Mouse (Mus musculus) liver, embryonic 12.5 days (tissue): ENCODE data around the gene Apbb1. TPM values are rescaled to one million over a fixed set of nuclear protein-coding genes. Genes with fewer than 3 reads are reported as not detected.

ENCODE experiments used
- ATAC-seq: fragments of 200-750 bp; cut with Nextera tagmentation; 2 replicates; pipeline ENCODE4 v1.8.0; 2017; ENCODE audit warnings: moderate number of reproducible peaks, mild to moderate bottlenecking, moderate library complexity
- H3K27ac ChIP-seq: fragments of 300-500 bp; sonication (generic); 2 replicates; pipeline ENCODE4 v1.5.1; 2016; ENCODE audit warnings: mild to moderate bottlenecking
- H3K27me3 ChIP-seq: fragments of 300-500 bp; sonication (generic); replicated peaks from 2 replicates; pipeline ENCODE4 v1.6.1; 2016; ENCODE audit warnings: mild to moderate bottlenecking, moderate library complexity
- H3K36me3 ChIP-seq: fragments of 300-500 bp; sonication (generic); 2 replicates; pipeline ENCODE4 v1.6.1; 2016; ENCODE audit warnings: mild to moderate bottlenecking, moderate library complexity
- H3K4me1 ChIP-seq: fragments of 300-500 bp; sonication (generic); 2 replicates; pipeline ENCODE4 v1.6.1; 2016
- H3K4me2 ChIP-seq: fragments of 300-500 bp; sonication (generic); 2 replicates; pipeline ENCODE4 v1.6.1; 2016; ENCODE audit warnings: mild to moderate bottlenecking, moderate library complexity
- H3K4me3 ChIP-seq: fragments of 300-500 bp; sonication (generic); 2 replicates; pipeline ENCODE4 v1.5.1; 2016; ENCODE audit warnings: mild to moderate bottlenecking, moderate library complexity
- H3K9ac ChIP-seq: fragments of 300-500 bp; sonication (generic); 2 replicates; pipeline ENCODE4 v1.6.1; 2016; ENCODE audit warnings: mild to moderate bottlenecking, moderate library complexity
- H3K9me3 ChIP-seq: fragments of 300-500 bp; sonication (generic); replicated peaks from 2 replicates; pipeline ENCODE4 v1.6.1; 2016; ENCODE audit warnings: mild to moderate bottlenecking, moderate library complexity
- WGBS: fragments of 180-500 bp; shearing (Covaris S2); methylation state at CpG from one replicate; pipeline ENCODE4 v1.1.7; 2016; ENCODE audit not compliant: insufficient replicate concordance; 5-methylcytosine and 5-hydroxymethylcytosine counted together
- polyA plus RNA-seq: library from polyadenylated mRNA; unstranded; fragments of >200 nt; fragmentation: Nextera tagmentation; extraction: Ambion mirVana; gene quantifications from 2 replicates; pipeline ENCODE4 v1.2.1, GENCODE M21; 2016

Gene Apbb1
- polyA plus RNA-seq, result 6.3 and 6.7 TPM in 2 replicates

DNA sequence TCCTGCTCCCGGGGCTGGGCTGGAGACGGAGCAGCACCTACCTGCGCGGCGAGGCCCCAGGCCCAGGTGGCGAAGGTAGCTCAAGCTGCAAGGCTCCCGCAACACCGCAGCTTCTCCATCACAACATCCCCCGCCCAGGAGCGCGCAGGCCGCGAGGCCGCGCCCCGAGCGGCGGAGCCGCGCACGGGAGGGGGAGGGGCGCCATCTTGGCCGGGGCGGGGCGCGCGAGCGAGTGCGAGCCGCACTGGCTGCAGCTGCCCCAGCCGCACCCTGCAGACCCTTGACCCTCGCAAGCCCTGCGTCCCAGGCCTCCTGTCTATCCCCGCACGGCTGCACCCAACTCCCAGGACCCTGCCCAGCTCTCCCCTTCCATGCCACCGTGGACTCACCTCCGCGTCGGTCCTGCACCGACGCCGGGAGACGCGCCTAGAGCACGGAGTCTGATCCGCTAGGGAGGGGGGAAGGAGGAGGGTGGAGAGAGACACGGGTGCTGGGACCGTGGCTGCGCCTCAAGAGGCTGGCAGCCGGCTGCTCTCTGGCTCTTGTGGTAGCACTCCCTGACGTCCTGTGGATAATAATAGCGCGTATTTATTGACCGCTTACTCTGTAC lies at the start of gene Apbb1:
Apbb1 (minus strand) TSS at position 560 of the 610 bp plus-strand sequence.
- WGBS, result under 1% methylated on average over 43 of the region's 54 CpGs
- peaks cover 36% of the 10 kb centered on the region for H3K27me3 ChIP-seq
- peak within 1 kb of the TSS; percentile 64 for H3K9ac ChIP-seq
- no peaks in the 10 kb centered on the region for H3K9me3 ChIP-seq
- H3K36me3 ChIP-seq, result no peaks in the 10 kb centered on the region
- peak within 1 kb of the TSS; percentile 89 for H3K4me2 ChIP-seq
- peaks cover 16% of the 10 kb centered on the region for H3K4me1 ChIP-seq
- peak; percentile 90 for ATAC-seq
- H3K27ac ChIP-seq, result 0 out of 2 replicates have a peak within 1 kb of the TSS, but pooled peaks have one; percentile 25
- peak within 1 kb of the TSS; percentile 67 for H3K4me3 ChIP-seq

DNA sequence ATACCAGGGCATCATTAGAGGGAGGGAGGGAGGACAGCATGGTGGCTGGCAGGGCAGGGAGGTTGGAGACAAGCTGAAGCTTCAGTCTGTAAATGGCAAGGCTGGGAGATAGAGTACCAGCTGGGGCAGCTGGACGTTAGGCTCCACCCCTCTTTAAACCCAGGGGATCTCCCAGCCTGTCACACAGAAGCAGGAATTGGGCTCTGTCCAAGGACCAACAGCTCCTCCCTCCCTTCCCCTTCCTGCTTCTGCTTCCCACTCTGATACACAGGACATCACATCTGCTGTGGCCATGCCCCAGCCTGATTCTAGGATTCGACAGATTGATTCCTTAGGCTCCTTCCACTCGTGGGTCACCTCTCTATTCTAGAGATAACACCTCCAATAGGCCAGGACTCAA lies 47.2 kb upstream of the Apbb1 start:
- H3K27me3 ChIP-seq, result peaks cover 12% of the 10 kb centered on the region
- no peak overlapping the region for H3K27ac ChIP-seq
- 18% methylated on average over 3 of the region's 3 CpGs for WGBS
- no peak overlapping the region for H3K9ac ChIP-seq
- H3K4me1 ChIP-seq, result peaks cover 8% of the 10 kb centered on the region
- ATAC-seq, result no peak
- H3K9me3 ChIP-seq, result no peaks in the 10 kb centered on the region
- peaks cover 8% of the 10 kb centered on the region; the same call in 1 of the 2 replicates for H3K36me3 ChIP-seq
- H3K4me3 ChIP-seq, result no peak overlapping the region
- H3K4me2 ChIP-seq, result no peak overlapping the region

DNA sequence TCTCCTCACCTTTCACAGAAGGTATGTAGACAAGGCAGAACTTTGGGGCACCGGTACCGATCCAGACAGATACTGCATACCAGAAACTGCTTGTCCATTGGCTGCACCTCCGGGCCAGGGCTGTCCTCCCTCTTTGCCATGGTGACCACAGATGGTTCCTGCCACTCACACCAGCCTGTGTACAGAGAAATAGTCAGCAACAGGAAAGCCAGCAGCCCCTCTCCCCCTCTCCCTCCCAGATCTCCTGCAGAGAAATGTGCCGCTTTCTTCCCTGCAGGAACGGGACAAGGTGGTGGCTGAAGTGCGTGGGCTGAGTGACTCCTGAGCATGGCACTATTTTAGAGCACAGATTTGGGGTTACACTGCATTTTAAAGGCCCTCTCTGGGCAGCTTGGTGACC lies 43.9 kb upstream of the Apbb1 start:
- H3K4me1 ChIP-seq, result no peaks in the 10 kb centered on the region
- peaks cover 10% of the 10 kb centered on the region; the same call in 1 of the 2 replicates for H3K36me3 ChIP-seq
- H3K27ac ChIP-seq, result no peak overlapping the region
- no peak overlapping the region for H3K4me3 ChIP-seq
- H3K9me3 ChIP-seq, result no peaks in the 10 kb centered on the region
- H3K9ac ChIP-seq, result no peak overlapping the region
- H3K4me2 ChIP-seq, result no peak overlapping the region
- H3K27me3 ChIP-seq, result no peaks in the 10 kb centered on the region
- no peak for ATAC-seq
- WGBS, result 72% methylated on average over 6 of the region's 6 CpGs

DNA sequence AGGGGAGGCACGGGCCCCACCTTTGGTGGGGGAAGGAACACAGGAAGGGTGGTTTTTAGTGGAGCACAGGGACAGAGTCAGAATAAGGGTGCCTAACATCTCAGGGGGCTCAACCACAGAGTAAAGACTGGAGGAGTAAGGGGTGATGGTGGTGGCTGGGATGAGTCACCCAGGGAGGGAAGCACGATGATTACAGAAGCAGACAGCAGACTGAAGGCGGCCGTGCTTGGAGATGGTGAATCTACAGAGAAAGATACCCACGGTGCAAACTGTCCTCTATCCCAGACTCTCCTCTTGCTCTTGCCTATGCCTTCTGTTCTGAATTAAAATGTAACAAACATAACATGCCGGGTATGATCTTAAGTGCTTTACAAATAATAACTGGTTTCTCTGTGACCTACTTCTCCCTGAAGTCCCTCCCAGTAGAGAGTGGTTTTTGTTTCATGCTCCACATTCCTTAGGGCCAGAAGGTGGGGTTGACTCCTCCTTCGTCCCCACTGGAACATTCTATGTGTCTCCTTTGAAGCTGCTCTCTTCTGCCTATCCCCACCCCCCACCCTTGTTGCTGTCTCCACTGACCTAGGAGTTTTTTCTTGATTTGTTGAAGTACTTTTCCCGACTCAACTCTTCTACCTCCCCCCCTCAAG lies 40.3 kb upstream of the Apbb1 start:
- Histone ChIP-seq H3K9me3 (no peaks in the 10 kb centered on the region), H3K4me1 (0 out of 2 replicates have a peak, but pooled peaks cover 1% of the 10 kb centered on the region), H3K4me3 (no peak overlapping the region), H3K27ac (no peak overlapping the region), H3K4me2 (no peak overlapping the region), H3K27me3 (no peaks in the 10 kb centered on the region), H3K36me3 (peaks cover 41% of the 10 kb centered on the region), H3K9ac (no peak overlapping the region)
- no peak for ATAC-seq
- WGBS, result 65% methylated on average over 8 of the region's 8 CpGs

DNA sequence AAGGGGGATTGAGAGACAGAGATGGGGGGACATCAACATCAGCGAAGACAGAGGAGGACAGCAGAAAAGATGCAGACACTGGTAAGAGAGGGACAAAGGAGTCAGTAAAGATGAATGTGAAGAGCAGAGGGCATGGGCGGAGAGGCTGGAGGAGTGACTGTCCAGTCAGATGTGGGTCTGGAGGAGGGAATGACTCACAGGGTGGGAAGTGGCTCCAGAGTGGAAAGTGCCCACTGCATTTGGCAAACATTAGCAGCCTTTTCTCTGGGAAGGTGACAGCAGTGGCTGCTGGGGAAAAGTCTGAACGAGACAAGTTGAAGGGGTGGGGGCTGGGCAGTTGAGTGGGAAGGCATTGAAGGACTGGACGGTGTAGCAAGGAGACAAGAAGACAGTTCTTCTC lies 39.6 kb upstream of the Apbb1 start:
- 75% methylated on average over 4 of the region's 4 CpGs for WGBS
- H3K36me3 ChIP-seq, result peaks cover 45% of the 10 kb centered on the region
- no peak overlapping the region for H3K4me2 ChIP-seq
- H3K9me3 ChIP-seq, result no peaks in the 10 kb centered on the region
- H3K4me1 ChIP-seq, result 0 out of 2 replicates have a peak, but pooled peaks cover 4% of the 10 kb centered on the region
- H3K4me3 ChIP-seq, result no peak overlapping the region
- no peak for ATAC-seq
- no peak overlapping the region for H3K9ac ChIP-seq
- H3K27me3 ChIP-seq, result no peaks in the 10 kb centered on the region
- H3K27ac ChIP-seq, result no peak overlapping the region

DNA sequence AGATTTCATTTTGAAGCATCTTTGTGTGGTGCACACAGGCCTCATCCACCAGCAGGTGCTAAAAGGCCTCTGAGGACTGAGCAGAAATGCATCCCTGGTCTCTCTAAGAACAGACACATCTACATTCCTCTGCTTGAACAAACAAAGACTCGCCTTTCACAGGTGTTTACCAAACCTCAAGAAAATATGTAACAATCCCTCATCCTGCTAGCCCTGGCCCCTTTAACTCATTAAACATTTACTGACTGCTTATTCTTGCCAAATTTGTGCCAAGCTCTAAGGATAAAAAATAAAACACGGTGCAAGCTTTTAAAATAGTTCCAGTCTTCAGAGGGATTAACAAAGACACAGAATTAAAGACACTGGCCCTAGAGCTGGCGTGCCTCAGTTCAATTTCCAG lies 38.2 kb upstream of the Apbb1 start:
- Histone ChIP-seq H3K27me3 (no peaks in the 10 kb centered on the region), H3K4me2 (no peak overlapping the region), H3K36me3 (peaks cover 51% of the 10 kb centered on the region), H3K4me3 (no peak overlapping the region), H3K27ac (no peak overlapping the region), H3K9ac (no peak overlapping the region), H3K4me1 (0 out of 2 replicates have a peak, but pooled peaks cover 4% of the 10 kb centered on the region), H3K9me3 (no peaks in the 10 kb centered on the region)
- ATAC-seq, result no peak
- 61% methylated on average over 3 of the region's 3 CpGs for WGBS

DNA sequence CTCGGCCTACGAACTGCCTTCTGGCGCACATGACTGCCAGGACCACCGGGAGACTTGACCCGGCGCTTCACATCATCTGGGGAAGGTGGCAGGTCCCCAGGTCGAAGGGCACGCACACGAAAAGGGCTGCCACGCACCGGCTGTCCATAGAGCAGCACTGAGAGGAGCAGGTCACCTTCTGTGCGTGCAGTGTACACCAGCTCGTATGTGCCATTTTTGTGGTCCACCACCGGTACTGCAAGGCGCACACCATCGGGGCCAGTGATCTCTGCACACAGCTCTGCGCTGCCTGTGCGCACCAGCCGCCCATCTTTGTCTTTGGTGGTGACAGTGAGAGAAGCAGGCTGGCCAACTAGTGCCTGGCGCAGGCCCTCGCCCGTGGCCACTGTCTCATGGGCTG lies 36.4 kb upstream of the Apbb1 start:
- H3K4me2 ChIP-seq, result no peak overlapping the region
- no peaks in the 10 kb centered on the region for H3K9me3 ChIP-seq
- no peak overlapping the region for H3K27ac ChIP-seq
- WGBS, result 90% methylated on average over 22 of the region's 22 CpGs
- no peaks in the 10 kb centered on the region for H3K27me3 ChIP-seq
- H3K9ac ChIP-seq, result no peak overlapping the region
- ATAC-seq, result no peak
- H3K4me1 ChIP-seq, result 0 out of 2 replicates have a peak, but pooled peaks cover 4% of the 10 kb centered on the region
- no peak overlapping the region for H3K4me3 ChIP-seq
- H3K36me3 ChIP-seq, result peaks cover 54% of the 10 kb centered on the region

DNA sequence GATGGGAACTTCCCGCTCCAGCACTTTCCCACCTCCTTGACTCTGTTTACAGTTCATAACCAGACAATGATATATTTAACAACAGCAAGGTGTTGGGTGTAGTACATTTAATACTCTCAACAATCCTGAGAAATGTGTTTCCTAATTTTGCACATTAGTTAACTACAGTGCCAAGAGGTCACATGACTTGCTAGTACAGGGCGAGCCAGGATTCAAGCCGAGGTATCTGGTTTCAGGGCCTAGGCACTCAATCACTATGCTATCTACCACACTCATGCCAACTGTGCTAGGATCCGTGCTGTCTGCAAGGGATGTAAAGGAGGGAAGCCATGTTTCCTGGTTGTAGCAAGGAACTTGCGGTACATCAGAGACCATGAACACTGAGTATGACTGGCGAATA lies 35.1 kb upstream of the Apbb1 start:
- Histone ChIP-seq H3K36me3 (peaks cover 57% of the 10 kb centered on the region), H3K4me1 (0 out of 2 replicates have a peak, but pooled peaks cover 4% of the 10 kb centered on the region), H3K27ac (no peak overlapping the region), H3K27me3 (no peaks in the 10 kb centered on the region), H3K4me2 (no peak overlapping the region), H3K9me3 (no peaks in the 10 kb centered on the region), H3K9ac (no peak overlapping the region), H3K4me3 (no peak overlapping the region)
- WGBS, result 76% methylated on average over 6 of the region's 6 CpGs
- no peak for ATAC-seq

DNA sequence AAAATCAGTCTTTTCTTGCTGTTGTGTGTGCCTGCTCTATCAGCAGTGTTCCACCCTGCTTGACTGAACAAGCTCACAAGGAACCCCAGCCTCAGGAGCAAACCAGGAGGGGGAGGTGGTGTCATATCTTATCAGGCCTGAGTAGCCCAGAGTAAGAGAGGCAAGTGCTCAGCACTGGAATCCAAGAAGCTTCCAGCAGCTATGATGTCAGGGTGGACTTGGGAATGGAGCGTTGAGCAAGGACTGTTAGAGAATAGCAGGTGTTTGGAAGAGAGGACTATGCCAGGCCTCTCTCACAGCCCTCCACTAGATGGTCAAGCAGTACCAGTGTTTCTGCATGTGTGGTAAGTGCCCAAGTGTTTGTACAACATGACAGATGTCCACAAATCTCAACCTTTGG lies 34.3 kb upstream of the Apbb1 start:
- Histone ChIP-seq H3K9me3 (no peaks in the 10 kb centered on the region), H3K4me2 (no peak overlapping the region), H3K4me3 (no peak overlapping the region), H3K27ac (no peak overlapping the region), H3K27me3 (no peaks in the 10 kb centered on the region), H3K9ac (no peak overlapping the region), H3K4me1 (0 out of 2 replicates have a peak, but pooled peaks cover 4% of the 10 kb centered on the region), H3K36me3 (peaks cover 65% of the 10 kb centered on the region)
- no peak for ATAC-seq
- 64% methylated on average over 1 of the region's 1 CpGs for WGBS

DNA sequence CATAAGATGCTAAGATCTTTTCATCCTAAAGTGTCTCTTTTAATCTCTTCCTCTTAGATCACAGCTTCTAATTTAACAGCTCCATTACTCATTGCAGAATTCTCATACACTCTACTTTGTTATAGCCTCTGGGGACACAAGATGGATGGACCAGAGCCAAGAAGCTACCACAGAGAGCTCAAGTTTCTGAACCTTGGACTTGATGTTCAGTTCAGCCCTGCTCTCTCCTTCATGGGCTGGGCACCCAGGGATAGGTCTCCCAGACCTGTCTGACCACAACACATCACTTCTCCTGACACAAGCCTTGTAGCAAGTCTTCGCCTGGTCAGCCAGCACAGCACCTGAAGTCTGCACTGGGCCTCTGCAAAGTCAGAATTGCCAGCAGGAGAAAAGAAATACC lies 32.9 kb upstream of the Apbb1 start:
- WGBS, result 63% methylated on average over 1 of the region's 1 CpGs
- H3K4me1 ChIP-seq, result 0 out of 2 replicates have a peak, but pooled peaks cover 4% of the 10 kb centered on the region
- no peak for ATAC-seq
- no peaks in the 10 kb centered on the region for H3K27me3 ChIP-seq
- no peak overlapping the region for H3K4me2 ChIP-seq
- no peak overlapping the region for H3K4me3 ChIP-seq
- no peak overlapping the region for H3K9ac ChIP-seq
- H3K27ac ChIP-seq, result no peak overlapping the region
- no peaks in the 10 kb centered on the region for H3K9me3 ChIP-seq
- H3K36me3 ChIP-seq, result peaks cover 70% of the 10 kb centered on the region

DNA sequence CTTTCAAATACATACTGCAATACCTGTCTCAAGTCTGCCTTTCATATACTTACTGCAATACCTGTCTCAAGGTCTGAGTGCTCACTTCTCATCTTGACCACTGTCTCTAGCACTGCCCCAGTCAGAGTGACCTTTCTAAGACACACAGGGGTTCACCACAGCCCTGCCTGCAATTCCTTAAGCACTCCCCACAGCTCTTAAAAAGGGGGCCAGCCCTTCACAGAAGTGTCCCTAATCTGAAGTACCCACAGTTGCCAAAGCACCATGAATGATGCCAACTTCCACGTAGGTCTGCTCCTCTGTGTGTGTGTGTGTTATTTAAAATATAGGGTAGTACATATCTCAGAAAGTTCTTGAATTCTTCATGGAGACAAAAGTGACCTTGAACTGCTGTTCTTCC lies 30.3 kb upstream of the Apbb1 start:
- WGBS, result 60% methylated on average over 1 of the region's 1 CpGs
- H3K4me1 ChIP-seq, result 0 out of 2 replicates have a peak, but pooled peaks cover 3% of the 10 kb centered on the region
- no peaks in the 10 kb centered on the region for H3K9me3 ChIP-seq
- no peak overlapping the region for H3K4me2 ChIP-seq
- H3K4me3 ChIP-seq, result no peak overlapping the region
- peaks cover 43% of the 10 kb centered on the region for H3K36me3 ChIP-seq
- no peak overlapping the region for H3K27ac ChIP-seq
- no peak for ATAC-seq
- H3K9ac ChIP-seq, result no peak overlapping the region
- H3K27me3 ChIP-seq, result no peaks in the 10 kb centered on the region

DNA sequence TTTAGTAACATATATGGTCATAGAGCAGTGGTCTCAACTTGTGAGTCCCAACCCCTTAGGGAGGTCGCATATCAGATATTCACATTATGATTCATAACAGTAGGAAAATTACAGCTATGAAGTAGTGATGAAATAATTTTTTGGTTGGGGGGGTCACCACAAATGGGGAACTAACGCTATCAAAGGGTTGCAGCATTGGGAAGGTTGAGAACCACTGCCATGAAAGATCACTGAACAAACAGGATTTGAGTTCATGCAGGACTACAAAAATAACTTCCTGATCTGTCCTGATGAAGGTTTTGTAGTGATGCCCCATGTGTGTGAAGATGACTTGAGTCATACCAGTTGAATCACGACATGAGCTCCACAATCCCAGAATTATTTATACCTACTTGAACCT lies 27.0 kb upstream of the Apbb1 start:
- H3K4me2 ChIP-seq, result no peak overlapping the region
- no peak for ATAC-seq
- no peak overlapping the region for H3K9ac ChIP-seq
- no peak overlapping the region for H3K4me3 ChIP-seq
- peaks cover 27% of the 10 kb centered on the region for H3K36me3 ChIP-seq
- H3K27me3 ChIP-seq, result no peaks in the 10 kb centered on the region
- H3K4me1 ChIP-seq, result no peaks in the 10 kb centered on the region
- H3K27ac ChIP-seq, result no peak overlapping the region
- no peaks in the 10 kb centered on the region for H3K9me3 ChIP-seq
- 47% methylated on average over 3 of the region's 3 CpGs for WGBS
